In genomic region chr15:99649067-99649761, GRCm38 (mm10) we compare ENCODE assay signal across 11 mouse cellular contexts. TPM values are rescaled to one million over a fixed set of nuclear protein-coding genes. Genes with fewer than 3 reads are reported as not detected.
DNase-seq lines count a peak whose midpoint lies in the region; ATAC-seq and TF ChIP-seq lines count a peak whose summit lies in the region.
"Had no signal": no experiment of that assay in that cellular context is flagged by ENCODE, and none has a peak within 500 bp of the region (broad histone marks: within the 10 kb centered on the region; RNA-seq: fewer than 3 reads in every experiment).

No protein-coding gene starts in this region.

- no peak for ATAC-seq in heart, embryonic 11.5 days (replicated peaks; ENCODE audit: insufficient number of reproducible peaks, low FRiP score, low TSS enrichment)
- ATAC-seq in forebrain, postnatal 0 days: no peak
- ATAC-seq in liver, embryonic 15.5 days (ENCODE audit: insufficient read depth): no peak
- no peak for ATAC-seq in activated CD4-positive, CD25-positive, alpha-beta regulatory T cell, adult 4 months

- no peak for DNase-seq in heart, adult 18-20 months
- DNase-seq in A20 (ENCODE audit: low read depth, low spot score): peak; percentile 52
- no peak for DNase-seq in forebrain, postnatal 0 days
- DNase-seq in spleen, postnatal 10 days (ENCODE audit: low spot score in 2 of 2): no peak
- DNase-seq in adrenal gland, adult (ENCODE audit: inconsistent age in 2 of 2, low spot score in 1 of 2): no peak
- DNase-seq: gastrocnemius, postnatal 14 days; lung, postnatal 10 days had no signal

- H3K4me3 ChIP-seq in heart, embryonic 11.5 days (ENCODE audit: low read depth, low read length): peak overlapping the region; percentile 95
- no peak overlapping the region for H3K4me3 ChIP-seq in forebrain, postnatal 0 days (ENCODE audit: low read depth, low read length)
- peak overlapping the region; percentile 84 for H3K4me3 ChIP-seq in liver, embryonic 15.5 days (replicated peaks)

- peaks cover 63% of the 10 kb centered on the region for H3K4me1 ChIP-seq in heart, embryonic 11.5 days (ENCODE audit: control insufficient read depth, insufficient read depth, low read length)
- peaks cover 15% of the 10 kb centered on the region for H3K4me1 ChIP-seq in forebrain, postnatal 0 days (ENCODE audit: insufficient read depth)
- H3K4me1 ChIP-seq in liver, embryonic 15.5 days (replicated peaks): peaks cover 82% of the 10 kb centered on the region

- no peak overlapping the region for H3K27ac ChIP-seq in heart, embryonic 11.5 days (ENCODE audit: low read depth, low read length)
- no peak overlapping the region for H3K27ac ChIP-seq in forebrain, postnatal 0 days (ENCODE audit: low read depth, low read length)
- no peak overlapping the region for H3K27ac ChIP-seq in liver, embryonic 15.5 days (replicated peaks)

- peak overlapping the region; percentile 77 for H3K4me2 ChIP-seq in heart, embryonic 11.5 days
- peak overlapping the region; percentile 17 for H3K4me2 ChIP-seq in forebrain, postnatal 0 days (ENCODE audit: low read depth)
- peak overlapping the region; percentile 73 for H3K4me2 ChIP-seq in liver, embryonic 15.5 days

- H3K36me3 ChIP-seq in heart, embryonic 11.5 days (ENCODE audit: control insufficient read depth, insufficient read depth, low read length): no peaks in the 10 kb centered on the region
- no peaks in the 10 kb centered on the region for H3K36me3 ChIP-seq in forebrain, postnatal 0 days (ENCODE audit: insufficient read depth)
- H3K36me3 ChIP-seq in liver, embryonic 15.5 days (replicated peaks): peaks cover 15% of the 10 kb centered on the region; the same call in 1 of the 2 replicates

- peaks cover 6% of the 10 kb centered on the region; the same call in 1 of the 2 replicates for H3K27me3 ChIP-seq in heart, embryonic 11.5 days (ENCODE audit: control insufficient read depth, insufficient read depth, low read length)
- H3K27me3 ChIP-seq in forebrain, postnatal 0 days (ENCODE audit: insufficient read depth, low read length): no peaks in the 10 kb centered on the region
- H3K27me3 ChIP-seq in liver, embryonic 15.5 days: peaks cover 19% of the 10 kb centered on the region

- TF ChIP-seq CTCF in forebrain, postnatal 0 days (IDR thresholded peaks at IDR 0.05; ENCODE audit: low read depth): no peak

- WGBS in heart, embryonic 11.5 days (ENCODE audit: insufficient replicate concordance): 18% methylated on average over 6 of the region's 6 CpGs
- 34% methylated on average over 6 of the region's 6 CpGs for WGBS in forebrain, postnatal 0 days
- 52% methylated on average over 6 of the region's 6 CpGs for WGBS in liver, embryonic 15.5 days (ENCODE audit: insufficient replicate concordance)

- H3K9me3 ChIP-seq in heart, embryonic 11.5 days (replicated peaks; ENCODE audit: control insufficient read depth, low read length): no peaks in the 10 kb centered on the region
- no peaks in the 10 kb centered on the region for H3K9me3 ChIP-seq in forebrain, postnatal 0 days (ENCODE audit: low read length)
- H3K9me3 ChIP-seq in liver, embryonic 15.5 days (replicated peaks): no peaks in the 10 kb centered on the region

- H3K9ac ChIP-seq in heart, embryonic 11.5 days (ENCODE audit: low read depth, low read length): peak overlapping the region; percentile 52; the same call in 1 of the 2 replicates
- no peak overlapping the region for H3K9ac ChIP-seq in forebrain, postnatal 0 days
- H3K9ac ChIP-seq in liver, embryonic 15.5 days: peak overlapping the region; percentile 89; the same call in 1 of the 2 replicates

RNA-seq across cellular contexts. Expression of gene Racgap1, which starts 2.2 kb away (rescaled TPM):
- 91.8 and 126 TPM in 2 replicates for polyA plus RNA-seq in heart, embryonic 11.5 days (2014; fragmentation: Nextera tagmentation; extraction: Ambion mirVana)
- 1 to 10 TPM in 1 of 2 experiments, under 1 TPM in 1; 0.82 to 1.6 TPM for total RNA-seq in heart, adult 18-20 months (2021)
- 27.5 and 39.7 TPM in 2 replicates for total RNA-seq in forebrain, postnatal 0 days (2014; rRNA removed)
- polyA plus RNA-seq in forebrain, postnatal 0 days (2015; fragmentation: Nextera tagmentation; extraction: Ambion mirVana): 31.7 and 34.2 TPM in 2 replicates
- polyA plus RNA-seq in liver, embryonic 15.5 days (2015; fragmentation: Nextera tagmentation; extraction: Ambion mirVana): 66.2 and 66.3 TPM in 2 replicates
- 10 to 100 TPM; 33.2 to 33.3 TPM for polyA plus RNA-seq in activated CD4-positive, CD25-positive, alpha-beta regulatory T cell, adult 4 months (2017; shearing (Covaris generic))

RNA-seq across cellular contexts. Expression of gene Asic1, which starts 21.0 kb away (rescaled TPM):
- polyA plus RNA-seq in heart, embryonic 11.5 days (2014; fragmentation: Nextera tagmentation; extraction: Ambion mirVana): 1.8 and 2.1 TPM in 2 replicates
- total RNA-seq in heart, adult 18-20 months (2021): under 1 TPM in 1 of 2 experiments, not detected in 1; 0.49 TPM
- total RNA-seq in forebrain, postnatal 0 days (2014; rRNA removed): 81.9 and 99.1 TPM in 2 replicates
- 24.7 and 28.1 TPM in 2 replicates for polyA plus RNA-seq in forebrain, postnatal 0 days (2015; fragmentation: Nextera tagmentation; extraction: Ambion mirVana)
- polyA plus RNA-seq in liver, embryonic 15.5 days (2015; fragmentation: Nextera tagmentation; extraction: Ambion mirVana): 0.28 and 0.45 TPM in 2 replicates
- under 1 TPM; 0.22 to 0.32 TPM for polyA plus RNA-seq in activated CD4-positive, CD25-positive, alpha-beta regulatory T cell, adult 4 months (2017; shearing (Covaris generic))

RNA-seq across cellular contexts. Expression of gene Aqp6, which starts 48.0 kb away (rescaled TPM):
- polyA plus RNA-seq in heart, embryonic 11.5 days (2014; fragmentation: Nextera tagmentation; extraction: Ambion mirVana): not detected in 2 replicates
- under 1 TPM in 1 of 2 experiments, not detected in 1; 0.25 TPM for total RNA-seq in heart, adult 18-20 months (2021)
- not detected in 2 replicates for total RNA-seq in forebrain, postnatal 0 days (2014; rRNA removed)
- polyA plus RNA-seq in forebrain, postnatal 0 days (2015; fragmentation: Nextera tagmentation; extraction: Ambion mirVana): 0.06 TPM in 1 of 2 replicates, not detected in the other
- not detected in 2 replicates for polyA plus RNA-seq in liver, embryonic 15.5 days (2015; fragmentation: Nextera tagmentation; extraction: Ambion mirVana)
- not detected for polyA plus RNA-seq in activated CD4-positive, CD25-positive, alpha-beta regulatory T cell, adult 4 months (2017; shearing (Covaris generic))
- total RNA-seq: gastrocnemius, postnatal 14 days had no signal

RNA-seq across cellular contexts. Expression of gene Smarcd1, which starts 52.7 kb away (rescaled TPM):
- 24.8 and 26.6 TPM in 2 replicates for polyA plus RNA-seq in heart, embryonic 11.5 days (2014; fragmentation: Nextera tagmentation; extraction: Ambion mirVana)
- total RNA-seq in heart, adult 18-20 months (2021): 10 to 100 TPM; 18.6 to 19.0 TPM
- 89.7 and 90.1 TPM in 2 replicates for total RNA-seq in forebrain, postnatal 0 days (2014; rRNA removed)
- polyA plus RNA-seq in forebrain, postnatal 0 days (2015; fragmentation: Nextera tagmentation; extraction: Ambion mirVana): 93.6 and 107 TPM in 2 replicates
- polyA plus RNA-seq in liver, embryonic 15.5 days (2015; fragmentation: Nextera tagmentation; extraction: Ambion mirVana): 5.3 and 5.7 TPM in 2 replicates
- polyA plus RNA-seq in activated CD4-positive, CD25-positive, alpha-beta regulatory T cell, adult 4 months (2017; shearing (Covaris generic)): 10 to 100 TPM in 1 of 2 experiments, 1 to 10 TPM in 1; 8.6 to 10.8 TPM

RNA-seq across cellular contexts. Expression of gene Gm17349, which starts 56.1 kb away (rescaled TPM):
- not detected in 2 replicates for polyA plus RNA-seq in heart, embryonic 11.5 days (2014; fragmentation: Nextera tagmentation; extraction: Ambion mirVana)
- 1 to 10 TPM; 2.4 to 4.3 TPM for total RNA-seq in heart, adult 18-20 months (2021)
- total RNA-seq in forebrain, postnatal 0 days (2014; rRNA removed): not detected in 2 replicates
- polyA plus RNA-seq in forebrain, postnatal 0 days (2015; fragmentation: Nextera tagmentation; extraction: Ambion mirVana): not detected in 2 replicates
- polyA plus RNA-seq in liver, embryonic 15.5 days (2015; fragmentation: Nextera tagmentation; extraction: Ambion mirVana): not detected in 2 replicates
- polyA plus RNA-seq in activated CD4-positive, CD25-positive, alpha-beta regulatory T cell, adult 4 months (2017; shearing (Covaris generic)): not detected
- polyA plus RNA-seq: brain, embryonic 14.5 days had no signal

Comparison
In these comparisons a context has a peak if more than half of its experiments do, and no peak if none do; other contexts are left out.
1. H3K4me2 ChIP-seq: peak in every context shown above with its lines; median percentile 77 in heart, embryonic 11.5 days; 73 in liver, embryonic 15.5 days; 17 in forebrain, postnatal 0 days.